ENCODE assay signal across 8 mouse cellular contexts in genomic region chr1:191062781-191063485, GRCm38 (mm10). TPM values are rescaled to one million over a fixed set of nuclear protein-coding genes. Genes with fewer than 3 reads are reported as not detected.
DNase-seq lines count a peak whose midpoint lies in the region; ATAC-seq lines count a peak whose summit lies in the region.

TSS of gene Tatdn3 (minus strand) at chr1:191062932.
TSS of gene Nsl1 (plus strand) at chr1:191063012.

- no peaks in the 10 kb centered on the region for H3K27me3 ChIP-seq in intestine, embryonic 15.5 days (replicated peaks)

- peak; percentile 84 for DNase-seq in adrenal gland, adult 8-10 months
- peak; percentile 83 for DNase-seq in embryo, embryonic 11.5 days (ENCODE audit: low read depth, low spot score)
- peak; percentile 86 to 94 for DNase-seq in gastrocnemius, postnatal 36 days
- peak; percentile 89 to 92 for DNase-seq in left cerebral cortex, postnatal 25 days (ENCODE audit: low spot score in 2 of 2)
- peak; percentile 90 for DNase-seq in mesoderm, embryonic 11.5 days (ENCODE audit: low read depth, low spot score)
- DNase-seq in right cerebral cortex, postnatal 25 days, result peak; percentile 90
- DNase-seq in urinary bladder, postnatal 36 days (ENCODE audit: low spot score in 2 of 2), result peak; percentile 86 to 92

- H3K9me3 ChIP-seq in intestine, embryonic 15.5 days, result no peaks in the 10 kb centered on the region

- under 1% methylated on average over 56 of the region's 56 CpGs for WGBS in intestine, embryonic 15.5 days

- H3K36me3 ChIP-seq in intestine, embryonic 15.5 days, result peaks cover 11% of the 10 kb centered on the region; the same call in 1 of the 2 replicates

- H3K4me2 ChIP-seq in intestine, embryonic 15.5 days (replicated peaks), result peak within 1 kb of the TSS; percentile 74

- H3K9ac ChIP-seq in intestine, embryonic 15.5 days, result peak within 1 kb of the TSS; percentile 77

- peak within 1 kb of the TSS; percentile 89 for H3K4me3 ChIP-seq in intestine, embryonic 15.5 days (replicated peaks)

- peak within 1 kb of the TSS; percentile 59; the same call in 1 of the 2 replicates for H3K27ac ChIP-seq in intestine, embryonic 15.5 days

- intact Hi-C loops in gastrocnemius, postnatal 36 days (cut with DNase I), result loop anchor here (5.0 kb wide), 1 partner anchor 36 kb away; the partner anchor contains the start of gene Flvcr1
- intact Hi-C loops in left cerebral cortex, postnatal 25 days (cut with DNase I), result loop anchor here (1.0 to 5.0 kb wide), 2 partner anchors 37 to 121 kb away; partner anchors contain the start of gene Flvcr1

- H3K4me1 ChIP-seq in intestine, embryonic 15.5 days (replicated peaks), result peaks cover 11% of the 10 kb centered on the region; the same call in 1 of the 2 replicates

- ATAC-seq in intestine, embryonic 15.5 days, result peak; percentile 92

RNA-seq across cellular contexts. Expression of gene Tatdn3, which starts in this region (rescaled TPM):
- total RNA-seq in adrenal gland, adult 8-10 months (2022), result 10 to 100 TPM; 11.4 to 38.0 (median 23.8) TPM
- 10 to 100 TPM; 12.6 to 14.3 TPM for total RNA-seq in gastrocnemius, postnatal 36 days (2021)
- 11.9 and 12.6 TPM in 2 replicates for polyA plus RNA-seq in intestine, embryonic 15.5 days (2015; fragmentation: Nextera tagmentation; extraction: Ambion mirVana)
- 10 to 100 TPM; 26.6 to 27.1 TPM for total RNA-seq in left cerebral cortex, postnatal 25 days (2021)

RNA-seq across cellular contexts. Expression of gene Nsl1, which starts in this region (rescaled TPM):
- total RNA-seq in adrenal gland, adult 8-10 months (2022), result 1 to 10 TPM in 1 of 4 experiments, under 1 TPM in 3; 0.35 to 1.1 (median 0.72) TPM
- total RNA-seq in gastrocnemius, postnatal 36 days (2021), result under 1 TPM; 0.22 to 0.64 TPM
- polyA plus RNA-seq in intestine, embryonic 15.5 days (2015; fragmentation: Nextera tagmentation; extraction: Ambion mirVana), result 17.0 and 18.8 TPM in 2 replicates
- under 1 TPM; 0.32 to 0.69 TPM for total RNA-seq in left cerebral cortex, postnatal 25 days (2021)

Comparison
In these comparisons a context has a peak if more than half of its experiments do, and no peak if none do; other contexts are left out.
1. Peak in every context shown above with its lines: DNase-seq, ATAC-seq, H3K4me3 ChIP-seq and H3K27ac ChIP-seq.